Mouse (Mus musculus) intestine, embryonic 14.5 days (tissue): ENCODE measurements at regions not wholly inside any gene's neighbourhood (a gene's known extent, or its start where the extent isn't known, plus 50 kb on each side); places are given as distances from the start of the nearest gene placed in this dataset.

ENCODE experiments used
- ATAC-seq: fragments of 200-750 bp; cut with Nextera tagmentation; replicated peaks from 2 replicates; pipeline ENCODE4 v1.8.0; 2017; ENCODE audit warnings: low read depth, moderate number of reproducible peaks, moderate TSS enrichment, moderate library complexity; ENCODE audit not compliant: low FRiP score, low TSS enrichment
- DNase-seq: peaks from one replicate; pipeline ENCODE4 v3.0.0-alpha.2; 2018; ENCODE audit warnings: low spot score
- H3K27ac ChIP-seq: fragments of 300-500 bp; sonication (generic); 2 replicates; pipeline ENCODE4 v1.5.1; 2014; ENCODE audit warnings: low read depth, mild to moderate bottlenecking, control low read depth
- H3K27me3 ChIP-seq: fragments of 300-500 bp; sonication (generic); replicated peaks from 2 replicates; pipeline ENCODE4 v1.6.1; 2014; ENCODE audit warnings: low read length, control low read depth; ENCODE audit not compliant: control insufficient read depth, insufficient read depth
- H3K36me3 ChIP-seq: fragments of 300-500 bp; sonication (generic); 2 replicates; pipeline ENCODE4 v1.6.1; 2014; ENCODE audit warnings: low read length, control low read depth; ENCODE audit not compliant: control insufficient read depth, insufficient read depth
- H3K4me1 ChIP-seq: fragments of 300-500 bp; sonication (generic); replicated peaks from 2 replicates; pipeline ENCODE4 v1.6.1; 2014; ENCODE audit warnings: low read length, control low read depth, mixed read lengths; ENCODE audit not compliant: control insufficient read depth, insufficient read depth
- H3K4me2 ChIP-seq: fragments of 300-500 bp; sonication (generic); 2 replicates; pipeline ENCODE4 v1.6.1; 2014; ENCODE audit warnings: low read length
- H3K4me3 ChIP-seq: fragments of 300-500 bp; sonication (generic); 2 replicates; pipeline ENCODE4 v1.5.1; 2014; ENCODE audit warnings: low read depth, low read length, control low read depth, mixed read lengths
- H3K9ac ChIP-seq: fragments of 300-500 bp; sonication (generic); 2 replicates; pipeline ENCODE4 v1.6.1; 2014; ENCODE audit warnings: mild to moderate bottlenecking, low read length
- H3K9me3 ChIP-seq: fragments of 300-500 bp; sonication (generic); 2 replicates; pipeline ENCODE4 v1.6.1; 2016; ENCODE audit warnings: low read length, control low read depth; ENCODE audit not compliant: control insufficient read depth
- WGBS: fragments of 180-500 bp; shearing (Covaris S2); extraction: QIAGEN DNeasy Blood & Tissue Kit; methylation state at CpG from one replicate; pipeline ENCODE4 v1.1.7; 2014; 5-methylcytosine and 5-hydroxymethylcytosine counted together

DNA sequence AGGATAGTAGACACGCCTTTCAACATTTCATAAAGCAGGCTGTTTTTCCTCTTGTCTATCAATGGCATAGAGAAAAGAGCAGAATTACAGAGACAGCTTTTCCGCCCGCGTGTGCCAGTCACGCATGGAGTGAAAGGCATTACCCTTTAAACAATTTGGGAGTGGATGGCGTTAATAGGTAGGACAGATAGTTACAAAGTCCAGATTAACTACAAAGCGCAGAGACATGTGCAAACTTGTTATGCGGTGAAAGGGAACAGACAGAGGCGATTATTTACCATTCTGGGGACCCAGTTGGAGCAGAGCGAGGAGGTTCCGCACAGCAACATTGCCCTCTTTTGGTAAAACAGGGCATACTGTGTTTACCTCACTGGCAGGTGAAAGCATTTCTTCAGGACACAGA lies 299.0 kb upstream of the Galnt5 start:
- Histone ChIP-seq H3K27me3 (no peaks in the 10 kb centered on the region), H3K9me3 (no peaks in the 10 kb centered on the region), H3K36me3 (no peaks in the 10 kb centered on the region), H3K4me3 (peak overlapping the region; percentile 31), H3K9ac (no peak overlapping the region), H3K4me1 (0 out of 2 replicates have a peak, but pooled peaks cover 5% of the 10 kb centered on the region), H3K4me2 (peak overlapping the region; percentile 56), H3K27ac (no peak overlapping the region)
- DNase-seq = peak; percentile 68
- 4% methylated on average over 11 of the region's 11 CpGs for WGBS
- 0 out of 2 replicates have a peak, but pooled peaks have one; percentile 55 for ATAC-seq

DNA sequence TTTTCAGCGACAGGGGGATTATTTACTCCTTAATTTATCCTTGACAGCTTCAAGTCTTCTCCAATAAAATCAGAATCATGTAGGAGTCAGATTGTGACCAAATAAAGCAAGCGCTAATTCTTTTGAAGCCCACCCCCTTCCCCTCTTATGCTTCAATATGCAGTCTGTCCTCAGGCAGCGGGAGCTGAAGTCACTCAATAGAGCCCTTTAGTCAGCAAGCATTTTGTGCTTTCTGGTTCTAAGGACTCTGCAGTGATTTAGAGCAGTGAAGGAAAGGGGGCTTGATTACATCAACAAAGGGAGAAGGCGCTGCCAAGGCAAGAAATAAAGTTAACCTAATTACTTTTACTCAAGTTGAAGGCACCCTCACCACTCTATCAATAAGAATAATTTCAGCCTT lies 298.5 kb upstream of the Galnt5 start:
- 50% methylated on average over 4 of the region's 4 CpGs for WGBS
- peak overlapping the region; percentile 56 for H3K4me2 ChIP-seq
- DNase-seq = no peak
- no peaks in the 10 kb centered on the region for H3K27me3 ChIP-seq
- 0 out of 2 replicates have a peak, but pooled peaks cover 5% of the 10 kb centered on the region for H3K4me1 ChIP-seq
- H3K36me3 ChIP-seq = no peaks in the 10 kb centered on the region
- no peaks in the 10 kb centered on the region for H3K9me3 ChIP-seq
- H3K4me3 ChIP-seq = peak overlapping the region; percentile 4; the same call in 1 of the 2 replicates
- 0 out of 2 replicates have a peak, but pooled peaks have one; percentile 32 for ATAC-seq
- H3K27ac ChIP-seq = no peak overlapping the region
- H3K9ac ChIP-seq = no peak overlapping the region

DNA sequence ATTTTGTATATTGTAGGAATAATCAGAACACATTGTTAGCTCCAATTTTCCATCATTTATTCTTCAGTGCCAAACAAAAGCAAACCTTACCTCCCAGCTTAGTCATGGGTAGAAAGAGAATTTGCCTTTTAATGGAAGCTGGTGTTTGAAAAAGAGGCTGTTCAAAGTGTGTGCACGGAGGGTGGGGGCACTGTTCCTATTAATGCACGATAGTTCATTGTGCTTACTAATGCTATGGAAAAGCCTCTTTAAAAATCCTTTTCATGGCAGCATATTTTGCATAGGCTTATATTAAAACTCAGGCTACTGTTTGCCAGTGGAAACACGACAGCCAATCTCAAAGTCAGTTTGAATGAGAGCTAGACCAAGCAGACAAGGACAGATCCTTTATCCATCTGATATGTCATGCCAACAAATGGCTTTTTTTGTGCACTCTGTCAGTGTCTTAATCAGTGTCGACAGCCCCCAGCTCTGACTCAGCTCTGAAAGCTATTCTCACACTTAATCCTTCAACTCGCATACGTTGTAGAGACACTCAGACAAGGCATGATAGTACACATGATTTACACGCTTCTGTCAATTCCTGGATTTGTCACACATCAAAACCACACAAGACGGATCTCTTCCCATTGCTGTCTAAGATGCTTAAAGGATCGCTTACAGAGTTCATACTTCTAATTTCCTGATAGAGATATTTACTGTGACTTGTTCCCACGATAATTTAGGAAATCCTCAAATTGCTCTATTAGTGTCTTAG lies 280.8 kb upstream of the Galnt5 start:
- 74% methylated on average over 10 of the region's 10 CpGs for WGBS
- H3K4me3 ChIP-seq = no peak overlapping the region
- no peaks in the 10 kb centered on the region for H3K9me3 ChIP-seq
- ATAC-seq (no peak), DNase-seq (no peak)
- no peaks in the 10 kb centered on the region for H3K27me3 ChIP-seq
- H3K27ac ChIP-seq = no peak overlapping the region
- no peak overlapping the region for H3K4me2 ChIP-seq
- H3K4me1 ChIP-seq = no peaks in the 10 kb centered on the region
- no peaks in the 10 kb centered on the region for H3K36me3 ChIP-seq
- no peak overlapping the region for H3K9ac ChIP-seq
